In the genomic region with DNA sequence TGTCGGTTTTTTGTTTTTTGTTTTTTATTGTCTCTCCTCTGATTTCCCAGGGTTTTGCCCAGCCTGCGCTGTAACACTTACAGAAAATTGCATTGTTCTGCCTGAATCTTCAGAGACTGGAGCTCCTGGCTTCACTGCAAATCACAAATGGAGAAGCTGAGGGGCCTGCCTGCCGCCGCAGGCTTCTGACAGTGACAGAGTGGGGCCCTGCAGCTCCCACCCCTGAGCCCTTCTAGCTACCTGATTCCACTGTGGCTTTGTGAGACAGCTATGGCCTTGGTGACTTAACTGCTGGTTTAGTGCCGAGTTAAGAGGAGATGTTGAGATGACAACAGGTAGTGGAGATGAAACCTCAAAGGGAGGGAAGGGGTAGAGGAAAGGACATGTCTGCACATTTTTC, we compare ENCODE assay signal across 17 mouse cellular contexts.
"Had no signal": no experiment of that assay in that cellular context is flagged by ENCODE, and none has a peak within 500 bp of the region (broad histone marks: within the 10 kb centered on the region; RNA-seq: fewer than 3 reads in every experiment).

No protein-coding gene starts in this region.

- H3K36me3 ChIP-seq: intestine, embryonic 15.5 days; kidney, embryonic 15.5 days; limb, embryonic 10.5 days; liver, embryonic 12.5 days; lung, embryonic 15.5 days; midbrain, embryonic 10.5 days; neural tube, embryonic 12.5 days had no signal

- ATAC-seq: intestine, embryonic 15.5 days; liver, embryonic 12.5 days had no signal

- H3K4me3 ChIP-seq: intestine, embryonic 15.5 days; kidney, embryonic 15.5 days; limb, embryonic 10.5 days; liver, embryonic 12.5 days; lung, embryonic 15.5 days; midbrain, embryonic 10.5 days; myocyte; neural tube, embryonic 12.5 days had no signal

- H3K27me3 ChIP-seq: intestine, embryonic 15.5 days; kidney, embryonic 15.5 days; liver, embryonic 12.5 days; lung, embryonic 15.5 days; neural tube, embryonic 12.5 days had no signal

- H3K27ac ChIP-seq: intestine, embryonic 15.5 days; kidney, embryonic 15.5 days; limb, embryonic 10.5 days; liver, embryonic 12.5 days; lung, embryonic 15.5 days; midbrain, embryonic 10.5 days; neural tube, embryonic 12.5 days had no signal

- H3K9ac ChIP-seq: intestine, embryonic 15.5 days; kidney, embryonic 15.5 days; liver, embryonic 12.5 days; lung, embryonic 15.5 days; neural tube, embryonic 12.5 days had no signal

- DNase-seq: kidney, adult 18-20 months; kidney, postnatal 14 days; layer of hippocampus, adult 9-11 months; lung, postnatal 14 days; midbrain, embryonic 14.5 days; retina, postnatal 1 day; right cerebral cortex, postnatal 4 days; spleen, adult 18-20 months; thymus, postnatal 36 days had no signal

- H3K4me1 ChIP-seq: intestine, embryonic 15.5 days; liver, embryonic 12.5 days; neural tube, embryonic 12.5 days had no signal
